12 mouse cellular contexts compared by ENCODE assay signal in the genomic region with DNA sequence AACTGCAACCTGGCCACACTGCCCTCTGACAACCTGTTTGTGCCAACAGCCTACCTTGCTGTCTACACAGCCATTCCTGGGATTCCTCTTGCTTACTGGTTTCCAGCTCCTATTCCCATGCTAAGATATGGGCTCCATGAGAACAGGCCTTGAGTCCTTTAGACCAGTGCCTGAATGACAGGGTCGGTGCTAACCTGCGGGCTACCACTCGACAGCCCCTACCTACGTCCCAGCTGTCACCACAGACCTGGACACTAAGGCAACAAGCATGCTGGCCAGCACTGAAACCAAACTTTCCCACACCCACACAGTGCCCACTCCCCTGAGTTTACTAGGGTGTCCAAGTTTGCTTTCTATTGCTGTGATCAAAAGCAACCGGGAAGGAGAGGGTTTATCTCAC. TPM values are rescaled to one million over a fixed set of nuclear protein-coding genes. Genes with fewer than 3 reads are reported as not detected.
DNase-seq lines count a peak whose midpoint lies in the region; ATAC-seq lines count a peak whose summit lies in the region.
"Had no signal": no experiment of that assay in that cellular context is flagged by ENCODE, and none has a peak within 500 bp of the region (broad histone marks: within the 10 kb centered on the region; RNA-seq: fewer than 3 reads in every experiment).

No protein-coding gene starts in this region.

- no peaks in the 10 kb centered on the region for H3K27me3 ChIP-seq in forebrain, embryonic 15.5 days
- no peaks in the 10 kb centered on the region for H3K27me3 ChIP-seq in forebrain, embryonic 16.5 days (replicated peaks; ENCODE audit: control insufficient read depth, insufficient read depth, low read length)
- no peaks in the 10 kb centered on the region for H3K27me3 ChIP-seq in lung, embryonic 15.5 days
- no peaks in the 10 kb centered on the region for H3K27me3 ChIP-seq in liver, embryonic 12.5 days (replicated peaks)

- peak overlapping the region; percentile 81; the same call in 1 of the 2 replicates for H3K4me2 ChIP-seq in forebrain, embryonic 15.5 days (replicated peaks)
- no peak overlapping the region for H3K4me2 ChIP-seq in forebrain, embryonic 16.5 days (ENCODE audit: low read length)
- H3K4me2 ChIP-seq in lung, embryonic 15.5 days: peak overlapping the region; percentile 77
- peak overlapping the region; percentile 93 for H3K4me2 ChIP-seq in liver, embryonic 12.5 days

- H3K27ac ChIP-seq in forebrain, embryonic 15.5 days (replicated peaks): no peak overlapping the region
- H3K27ac ChIP-seq in forebrain, embryonic 16.5 days (ENCODE audit: low read length): no peak overlapping the region
- no peak overlapping the region for H3K27ac ChIP-seq in lung, embryonic 15.5 days
- H3K27ac ChIP-seq in liver, embryonic 12.5 days: no peak overlapping the region

- ATAC-seq in forebrain, embryonic 15.5 days (replicated peaks): no peak
- ATAC-seq in forebrain, embryonic 16.5 days: no peak
- no peak for ATAC-seq in lung, embryonic 15.5 days (ENCODE audit: borderline replicate concordance, extremely low read depth, low FRiP score, low TSS enrichment)
- ATAC-seq in liver, embryonic 12.5 days: no peak
- no peak for ATAC-seq in cerebellum, adult (ENCODE audit: insufficient number of reproducible peaks, low FRiP score, low TSS enrichment)

- WGBS in forebrain, embryonic 15.5 days: 95% methylated on average over 5 of the region's 5 CpGs
- 93% methylated on average over 5 of the region's 5 CpGs for WGBS in forebrain, embryonic 16.5 days
- WGBS in lung, embryonic 15.5 days: 85% methylated on average over 5 of the region's 5 CpGs
- 83% methylated on average over 5 of the region's 5 CpGs for WGBS in liver, embryonic 12.5 days (ENCODE audit: insufficient replicate concordance)

- H3K9ac ChIP-seq in forebrain, embryonic 15.5 days (replicated peaks): no peak overlapping the region
- no peak overlapping the region for H3K9ac ChIP-seq in forebrain, embryonic 16.5 days (replicated peaks; ENCODE audit: low read depth, low read length)
- no peak overlapping the region for H3K9ac ChIP-seq in lung, embryonic 15.5 days
- H3K9ac ChIP-seq in liver, embryonic 12.5 days: no peak overlapping the region

- DNase-seq in lung, postnatal 36 days: no peak
- DNase-seq in R1 (ENCODE audit: low read depth, low spot score): peak; percentile 32
- DNase-seq in gastrocnemius, postnatal 25 days: no peak
- DNase-seq: gastrocnemius, postnatal 10 days; lung, postnatal 10 days; right cerebral cortex, postnatal 4 days; thymus, adult 18-20 months had no signal

- H3K4me3 ChIP-seq in forebrain, embryonic 15.5 days: no peak overlapping the region
- no peak overlapping the region for H3K4me3 ChIP-seq in forebrain, embryonic 16.5 days (replicated peaks; ENCODE audit: low read length)
- peak overlapping the region; percentile 92 for H3K4me3 ChIP-seq in lung, embryonic 15.5 days
- peak overlapping the region; percentile 82; the same call in 1 of the 2 replicates for H3K4me3 ChIP-seq in liver, embryonic 12.5 days

- H3K4me1 ChIP-seq in forebrain, embryonic 15.5 days: peaks cover 21% of the 10 kb centered on the region
- H3K4me1 ChIP-seq in forebrain, embryonic 16.5 days (replicated peaks; ENCODE audit: control insufficient read depth, insufficient read depth, low read length): peaks cover 18% of the 10 kb centered on the region
- H3K4me1 ChIP-seq in lung, embryonic 15.5 days: peaks cover 17% of the 10 kb centered on the region
- peaks cover 21% of the 10 kb centered on the region for H3K4me1 ChIP-seq in liver, embryonic 12.5 days

- no peaks in the 10 kb centered on the region for H3K36me3 ChIP-seq in forebrain, embryonic 15.5 days
- H3K36me3 ChIP-seq in forebrain, embryonic 16.5 days (ENCODE audit: control insufficient read depth, insufficient read depth): no peaks in the 10 kb centered on the region
- H3K36me3 ChIP-seq in lung, embryonic 15.5 days: no peaks in the 10 kb centered on the region
- H3K36me3 ChIP-seq in liver, embryonic 12.5 days: no peaks in the 10 kb centered on the region

- no peaks in the 10 kb centered on the region for H3K9me3 ChIP-seq in forebrain, embryonic 15.5 days
- no peaks in the 10 kb centered on the region for H3K9me3 ChIP-seq in forebrain, embryonic 16.5 days (ENCODE audit: control insufficient read depth, low read length)
- H3K9me3 ChIP-seq in lung, embryonic 15.5 days: no peaks in the 10 kb centered on the region
- H3K9me3 ChIP-seq in liver, embryonic 12.5 days (replicated peaks): no peaks in the 10 kb centered on the region

RNA-seq across cellular contexts. Expression of gene Klhdc4, which starts 1.6 kb away (rescaled TPM):
- 45.6 and 46.2 TPM in 2 replicates for polyA plus RNA-seq in forebrain, embryonic 15.5 days (2015; fragmentation: Nextera tagmentation; extraction: Ambion mirVana)
- polyA plus RNA-seq in forebrain, embryonic 16.5 days (2015; fragmentation: Nextera tagmentation; extraction: Ambion mirVana): 45.8 and 51.5 TPM in 2 replicates
- 39.4 and 41.8 TPM in 2 replicates for polyA plus RNA-seq in lung, embryonic 15.5 days (2015; fragmentation: Nextera tagmentation; extraction: Ambion mirVana)
- 34.1 and 36.2 TPM in 2 replicates for polyA plus RNA-seq in liver, embryonic 12.5 days (2016; fragmentation: Nextera tagmentation; extraction: Ambion mirVana)
- total RNA-seq in gastrocnemius, postnatal 25 days (2021): 1 to 10 TPM; 8.1 to 9.1 TPM

Comparison
In these comparisons a context has a peak if more than half of its experiments do, and no peak if none do; other contexts are left out.
1. H3K4me3 ChIP-seq: peak in lung, embryonic 15.5 days (single experiment) and liver, embryonic 12.5 days (single experiment); none in forebrain, embryonic 15.5 days (single experiment) and forebrain, embryonic 16.5 days (single experiment).